Mouse (Mus musculus) lung, adult 2 months (tissue): ENCODE data around the gene Zc3h10. TPM values are rescaled to one million over a fixed set of nuclear protein-coding genes. Genes with fewer than 3 reads are reported as not detected.
A peak's percentile ranks its signal among the peaks of the same experiment; 100 is the strongest.

Experiments
- DNase-seq: peaks from one replicate; pipeline ENCODE4 v3.0.0; 2022
- H3K4me1 ChIP-seq: fragments of 200-500 bp; 2 replicates; pipeline ENCODE4 v1.6.1; 2011; ENCODE audit warnings: low read length; ENCODE audit not compliant: control insufficient read depth, insufficient read depth
- H3K4me3 ChIP-seq: fragments of 200-500 bp; replicated peaks from 2 replicates; pipeline ENCODE3; 2011; ENCODE audit warnings: low read depth, mild to moderate bottlenecking, control low read depth, low read length; ENCODE audit errors: extremely low read depth
- CTCF ChIP-seq: fragments of 200-500 bp; IDR thresholded peaks from 2 replicates; pipeline ENCODE4 v1.5.1; 2011; ENCODE audit warnings: mild to moderate bottlenecking, low read length, control low read depth; ENCODE audit not compliant: insufficient read depth
- POLR2A ChIP-seq: fragments of 200-500 bp; IDR thresholded peaks from 2 replicates; pipeline ENCODE4 v1.6.1; 2011; ENCODE audit warnings: low read depth, mild to moderate bottlenecking, control low read depth, low read length, borderline replicate concordance; ENCODE audit errors: extremely low read depth
- WGBS: fragments of 180-500 bp; shearing (Covaris S2); methylation state at CpG from one replicate; pipeline ENCODE4 v1.1.7; 2018; 5-methylcytosine and 5-hydroxymethylcytosine counted together
- polyA plus RNA-seq: library from polyadenylated mRNA; depleted of rRNA; stranded (reverse); fragments of >200 nt; gene quantifications from 2 replicates; pipeline ENCODE4 v1.2.3, GENCODE M21; 2012; rRNA removed

The Zc3h10 gene
- polyA plus RNA-seq, 1 experiment: 13.2 TPM

- peak; percentile 99 for TF ChIP-seq POLR2A
- peak; percentile 64 for TF ChIP-seq CTCF
- WGBS: under 1% methylated on average over 45 of the region's 45 CpGs
- H3K4me1 ChIP-seq: peaks cover 16% of the 10 kb centered on the region
- peak; percentile 96 for DNase-seq
- H3K4me3 ChIP-seq: peak within 1 kb of the TSS; percentile 98
Measured at GRCm38 (mm10) chr10:128493695-128494666, 53.6 kb downstream of the Zc3h10 start, which contains the start of gene Myl6. TSS of gene Myl6 (minus strand) at chr10:128494145.

DNA sequence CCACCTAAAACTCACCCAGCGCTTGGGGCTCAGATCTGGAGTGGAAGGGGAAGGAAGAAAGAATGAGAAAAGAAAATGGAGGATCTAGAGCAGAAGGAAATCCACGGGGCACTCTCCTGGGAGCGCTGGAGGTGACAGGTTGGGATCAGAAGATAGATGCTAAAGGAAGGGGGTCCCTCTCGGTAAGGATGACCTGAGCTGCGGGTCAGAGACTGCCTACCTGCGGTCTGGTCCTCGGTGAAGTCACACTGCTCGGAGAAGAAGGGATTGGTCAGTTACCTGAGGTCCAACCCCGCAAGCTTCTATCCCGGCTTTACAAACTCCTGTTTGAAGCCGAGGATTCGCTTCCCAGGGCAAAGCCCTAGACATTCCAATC is 54.3 kb downstream of the Zc3h10 start:
- Histone ChIP-seq H3K4me1 (peaks cover 16% of the 10 kb centered on the region), H3K4me3 (peak overlapping the region; percentile 98)
- 0% methylated on average over 12 of the region's 12 CpGs for WGBS
- no peak for DNase-seq
- TF ChIP-seq POLR2A (no peak), CTCF (no peak)

- peak; percentile 76 for DNase-seq
- 8% methylated on average over 12 of the region's 12 CpGs for WGBS
- H3K4me1 ChIP-seq: peaks cover 16% of the 10 kb centered on the region
- peak overlapping the region; percentile 98 for H3K4me3 ChIP-seq
- TF ChIP-seq CTCF: no peak
- peak; percentile 19; the same call in 1 of the 2 replicates for TF ChIP-seq POLR2A
Measured at GRCm38 (mm10) chr10:128492633-128493311, 54.8 kb downstream of the Zc3h10 start.

- 11% methylated on average over 8 of the region's 8 CpGs for WGBS
- Histone ChIP-seq H3K4me1 (peaks cover 16% of the 10 kb centered on the region), H3K4me3 (peak overlapping the region; percentile 98)
- DNase-seq: peak; percentile 13
- TF ChIP-seq POLR2A: 0 out of 2 replicates have a peak, but pooled peaks have one; percentile 5
Measured at GRCm38 (mm10) chr10:128492051-128492450, 55.5 kb downstream of the Zc3h10 start.

Other genes starting within 250 kb of the Zc3h10 start
- 0.08 TPM in 1 of 2 replicates, not detected in the other for gene Il23a, start 249.0 kb downstream of the Zc3h10 start, polyA plus RNA-seq
- gene Pan2, start 244.4 kb downstream of the Zc3h10 start, polyA plus RNA-seq: 22.8 and 30.7 TPM in 2 replicates
- 32.0 and 55.9 TPM in 2 replicates for gene Cnpy2, start 225.3 kb downstream of the Zc3h10 start, polyA plus RNA-seq
- 95.6 and 150 TPM in 2 replicates for gene Cs, start 210.0 kb downstream of the Zc3h10 start, polyA plus RNA-seq
- 28.9 and 48.7 TPM in 2 replicates for gene Coq10a, start 178.8 kb downstream of the Zc3h10 start, polyA plus RNA-seq
- gene Ankrd52, start 170.7 kb downstream of the Zc3h10 start, polyA plus RNA-seq: 24.5 and 31.6 TPM in 2 replicates
- 0.42 TPM in 1 of 2 replicates, not detected in the other for gene Slc39a5, start 146.5 kb downstream of the Zc3h10 start, polyA plus RNA-seq
- gene Nabp2, start 136.3 kb downstream of the Zc3h10 start, polyA plus RNA-seq: 22.1 and 23.4 TPM in 2 replicates
- 24.4 and 25.5 TPM in 2 replicates for gene Rnf41, start 136.1 kb downstream of the Zc3h10 start, polyA plus RNA-seq
- gene Smarcc2, start 88.5 kb downstream of the Zc3h10 start, polyA plus RNA-seq: 99.8 TPM in 2 replicates
- 771 and 1,159 TPM in 2 replicates for gene Myl6, start 53.6 kb downstream of the Zc3h10 start, polyA plus RNA-seq
- gene Myl6b, start 49.1 kb downstream of the Zc3h10 start, polyA plus RNA-seq: 1.9 and 2.0 TPM in 2 replicates
- 94.9 and 97.2 TPM in 2 replicates for gene Esyt1, start 21.9 kb downstream of the Zc3h10 start, polyA plus RNA-seq
- 1,224 and 1,373 TPM in 2 replicates for gene Rpl41, start 1.5 kb upstream of the Zc3h10 start, polyA plus RNA-seq
- 13.7 and 23.9 TPM in 2 replicates for gene Pa2g4, start 18.2 kb upstream of the Zc3h10 start, polyA plus RNA-seq
- 20.0 and 24.9 TPM in 2 replicates for gene Erbb3, start 41.9 kb upstream of the Zc3h10 start, polyA plus RNA-seq
- 421 and 530 TPM in 2 replicates for gene Rps26, start 79.0 kb upstream of the Zc3h10 start, polyA plus RNA-seq
- gene Ikzf4, start 98.2 kb upstream of the Zc3h10 start, polyA plus RNA-seq: 2.7 and 4.4 TPM in 2 replicates
- gene Suox, start 126.3 kb upstream of the Zc3h10 start, polyA plus RNA-seq: 8.9 and 15.3 TPM in 2 replicates
- 80.0 and 109 TPM in 2 replicates for gene Rab5b, start 148.5 kb upstream of the Zc3h10 start, polyA plus RNA-seq
- gene Pmel, start 156.4 kb upstream of the Zc3h10 start, polyA plus RNA-seq: 0.36 and 0.51 TPM in 2 replicates
- gene Cdk2, start 157.3 kb upstream of the Zc3h10 start, polyA plus RNA-seq: 11.4 and 17.3 TPM in 2 replicates
- gene Dgka, start 197.1 kb upstream of the Zc3h10 start, polyA plus RNA-seq: 38.4 and 53.7 TPM in 2 replicates
- gene Pym1, start 200.1 kb upstream of the Zc3h10 start, polyA plus RNA-seq: 15.9 and 22.4 TPM in 2 replicates
- 10.0 and 10.3 TPM in 2 replicates for gene Mmp19, start 243.1 kb upstream of the Zc3h10 start, polyA plus RNA-seq